Mouse (Mus musculus): Measurements from ENCODE around the gene Pom121l2.

The Pom121l2 gene

DNA sequence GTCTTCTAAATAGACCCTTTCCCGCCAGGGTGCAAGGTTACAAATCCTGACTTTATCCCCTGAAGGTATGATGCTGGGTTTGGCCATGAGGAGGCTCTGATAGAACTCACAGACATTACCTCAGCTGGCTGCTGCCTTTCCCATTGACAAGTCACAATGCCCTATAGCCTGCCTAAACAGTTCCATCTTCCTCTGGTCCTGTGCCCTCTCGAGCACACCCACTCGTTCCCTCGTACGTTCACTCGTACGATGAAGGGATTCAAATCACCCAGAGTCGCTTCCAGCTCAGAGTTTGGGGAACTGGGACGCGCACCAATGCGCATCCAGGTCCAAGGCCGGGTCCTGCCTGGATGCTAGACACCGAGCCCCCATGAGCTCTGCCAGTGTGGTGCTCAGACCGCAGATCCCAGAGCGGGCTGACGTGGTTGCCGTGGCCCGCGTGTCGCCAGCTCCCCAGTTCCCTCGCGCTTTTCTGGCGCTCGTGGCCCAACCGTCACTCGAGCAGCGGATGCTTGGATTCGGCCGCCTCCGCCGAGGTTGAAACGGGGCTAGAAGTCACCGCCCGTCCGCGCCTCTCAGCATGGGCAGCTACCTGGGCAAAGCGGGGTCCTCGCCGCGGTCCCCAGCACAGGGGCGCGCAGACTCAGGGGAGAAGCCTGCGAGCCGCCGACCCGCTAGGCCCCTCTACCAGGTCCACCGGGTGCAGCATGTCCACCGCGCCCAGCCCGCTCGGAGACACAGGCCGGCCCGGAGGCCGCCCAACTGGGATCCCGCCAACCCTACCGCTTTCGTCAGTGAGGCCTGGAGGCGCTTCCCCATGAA is at the start of gene Pom121l2:
Pom121l2 (plus strand) TSS at position 214 of the 822 bp plus-strand sequence.
- DNase-seq: peak; percentile 38

GRCm38 (mm10) chr13:21931740-21932139 is 49.3 kb upstream of the Pom121l2 start:
- DNase-seq: no peak

DNA sequence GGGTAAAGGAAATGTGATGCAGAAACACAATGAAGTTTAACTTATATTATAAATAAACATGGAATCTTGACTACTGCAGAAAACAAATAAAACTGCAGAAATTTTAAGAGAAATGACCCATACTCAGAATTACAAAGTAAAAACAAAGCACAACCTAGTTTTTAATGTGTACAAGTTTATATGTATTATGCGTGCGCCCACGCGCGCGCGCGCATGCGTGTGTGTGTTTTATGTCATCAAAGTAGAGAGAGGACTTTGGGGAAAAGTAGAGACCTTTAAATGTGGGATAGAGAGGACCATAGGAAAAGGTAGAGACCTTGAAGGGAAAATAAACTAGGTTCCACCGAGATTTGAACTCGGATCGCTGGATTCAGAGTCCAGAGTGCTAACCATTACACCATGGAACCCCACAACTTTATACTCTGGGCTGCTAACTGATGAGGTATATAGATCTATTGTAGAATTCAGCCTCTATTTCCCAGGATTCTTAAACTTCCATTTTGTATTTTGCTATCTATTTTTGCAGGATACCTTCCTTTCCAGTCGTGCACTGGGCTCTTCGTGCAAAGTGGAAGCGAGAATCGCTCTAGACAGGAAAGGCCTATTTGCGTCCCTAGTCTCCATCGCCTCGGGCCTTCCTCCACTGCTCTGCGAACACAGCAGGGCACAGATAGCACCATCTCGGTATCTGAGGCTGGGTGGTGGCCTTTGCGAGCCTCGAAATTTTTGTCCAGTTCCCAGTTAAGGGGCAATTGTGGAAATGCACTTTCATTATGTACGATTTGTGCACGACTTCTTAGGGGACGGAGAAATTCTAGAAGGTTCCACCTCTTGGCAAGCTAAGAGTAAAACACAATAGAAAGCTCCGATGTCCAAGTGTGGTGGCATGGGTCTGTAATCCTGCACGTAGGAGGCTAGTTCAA is 47.1 kb upstream of the Pom121l2 start:
- no peak for DNase-seq

- DNase-seq: peak; percentile 25
Observed at GRCm38 (mm10) chr13:21934982-21935791, 45.8 kb upstream of the Pom121l2 start.

GRCm38 (mm10) chr13:21935833-21936232 is 45.2 kb upstream of the Pom121l2 start:
- DNase-seq: no peak

DNA sequence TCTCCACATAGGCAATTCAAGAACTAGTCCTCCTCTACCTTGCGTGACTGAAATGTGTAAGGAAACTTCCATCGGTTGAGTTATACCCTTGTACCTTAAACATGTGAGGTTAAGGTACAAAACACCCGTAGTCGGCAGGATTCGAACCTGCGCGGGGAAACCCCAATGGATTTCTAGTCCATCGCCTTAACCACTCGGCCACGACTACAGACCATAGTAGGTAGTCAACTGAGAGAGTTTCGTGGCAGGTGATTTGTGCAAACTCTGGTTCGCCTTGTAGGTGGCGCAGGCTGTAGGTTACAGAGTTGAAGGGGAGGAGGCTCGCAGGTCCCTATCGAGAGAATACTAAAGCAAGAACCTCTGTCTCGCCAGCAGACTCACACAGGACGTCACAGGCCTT is 44.0 kb upstream of the Pom121l2 start:
- no peak for DNase-seq

DNA sequence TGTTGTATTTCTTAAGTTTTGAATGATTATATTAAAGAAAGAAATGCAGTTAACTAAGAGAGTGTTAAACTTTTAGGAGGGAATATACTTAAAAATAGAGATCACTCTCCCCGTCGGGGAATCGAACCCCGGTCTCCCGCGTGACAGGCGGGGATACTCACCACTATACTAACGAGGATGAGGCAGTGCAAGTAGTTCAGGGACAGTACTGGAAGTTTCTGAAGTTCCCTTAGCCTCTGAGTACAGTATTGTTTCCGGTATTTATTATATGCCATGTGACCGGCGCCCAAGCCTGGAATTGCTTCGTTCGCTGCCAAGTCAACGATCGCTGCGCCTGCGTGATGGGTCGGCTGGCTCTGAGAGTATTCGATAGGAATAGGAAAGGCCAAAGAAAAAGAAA is 40.8 kb upstream of the Pom121l2 start:
- DNase-seq: peak; percentile 67

GRCm38 (mm10) chr13:21940811-21941321 is 40.1 kb upstream of the Pom121l2 start:
- peak; percentile 74 for DNase-seq

DNA sequence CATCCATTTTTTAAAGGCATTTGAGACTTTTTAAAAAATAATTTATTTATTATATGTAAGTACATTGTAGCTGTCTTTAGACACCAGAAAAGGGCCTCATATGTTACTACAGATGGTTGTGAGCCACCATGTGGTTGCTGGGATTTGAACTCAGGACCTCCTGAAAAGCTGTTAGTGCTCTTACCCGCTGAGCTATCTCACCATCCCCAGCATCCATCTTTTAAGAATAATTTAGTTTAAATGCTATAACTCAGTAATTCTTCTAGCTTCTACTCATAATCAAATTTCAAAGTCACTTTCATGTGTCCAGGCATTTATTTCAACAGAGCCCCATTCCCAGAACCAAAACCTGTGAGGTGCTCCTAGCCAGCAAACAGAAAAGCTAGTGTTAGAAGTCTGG is 37.4 kb upstream of the Pom121l2 start:
- DNase-seq: no peak

GRCm38 (mm10) chr13:21944592-21944925 is 36.4 kb upstream of the Pom121l2 start:
- no peak for DNase-seq

- peak; percentile 88 for DNase-seq
Observed at GRCm38 (mm10) chr13:21944926-21945740, 35.9 kb upstream of the Pom121l2 start, which contains the start of gene Zfp184. TSS of gene Zfp184 (plus strand) at chr13:21945094.

DNA sequence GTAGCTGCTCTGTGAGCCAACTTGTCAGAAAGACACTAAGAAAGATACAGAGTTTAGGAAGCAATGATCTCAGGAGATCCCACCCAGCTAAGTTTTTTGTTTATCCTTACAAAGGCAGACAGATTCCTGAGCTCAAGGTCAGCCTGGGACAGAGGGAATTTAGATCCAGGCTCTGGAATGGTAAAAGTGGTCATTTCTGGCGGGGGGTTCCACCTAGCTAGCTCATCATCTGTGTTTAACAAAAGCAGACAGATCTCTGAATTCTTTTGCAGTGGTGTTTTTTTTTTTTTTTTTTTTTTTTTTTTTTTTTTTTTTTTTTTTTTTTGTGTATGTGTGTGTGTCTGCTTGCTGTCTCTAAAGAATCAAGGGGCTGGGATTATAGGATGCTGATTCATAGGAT is 11.7 kb upstream of the Pom121l2 start:
- DNase-seq: no peak

DNA sequence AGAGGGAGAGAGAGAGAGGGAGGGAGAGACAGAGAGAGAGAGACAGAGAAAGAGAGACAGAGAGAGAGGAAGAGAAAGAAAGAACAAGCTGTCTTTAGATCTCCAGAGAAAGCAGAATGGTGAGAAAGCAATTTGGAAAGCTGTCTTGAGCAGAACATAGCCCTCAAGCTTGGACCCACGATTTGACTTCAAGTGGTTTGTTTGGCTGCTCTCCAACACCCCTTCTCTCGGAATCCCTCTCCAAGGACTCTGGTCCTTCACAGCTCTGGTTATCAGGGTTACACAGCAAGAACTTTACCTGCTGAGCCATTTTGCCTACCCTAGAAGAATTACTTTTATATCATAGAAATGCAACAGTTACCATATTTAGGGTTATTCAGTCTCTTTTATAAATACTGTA is 11.2 kb upstream of the Pom121l2 start:
- DNase-seq: no peak

DNA sequence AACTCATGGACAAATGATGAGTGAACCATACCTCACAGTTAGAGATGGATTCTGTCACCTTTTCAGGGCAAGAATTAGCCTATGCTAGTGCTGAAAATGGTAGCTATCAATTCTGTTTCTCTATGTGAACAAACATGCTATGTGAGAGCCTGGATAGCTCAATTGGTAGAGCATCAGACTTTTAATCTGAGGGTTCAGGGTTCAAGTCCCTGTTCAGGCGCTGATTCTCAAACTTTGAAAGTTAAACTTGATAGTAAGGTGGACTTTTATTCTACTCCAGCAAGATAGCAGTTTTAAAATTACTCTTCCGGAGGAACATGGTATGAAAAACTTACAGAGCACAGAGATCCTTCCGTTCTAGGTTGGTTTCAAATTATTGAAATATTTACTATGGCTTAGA is 9.4 kb upstream of the Pom121l2 start:
- no peak for DNase-seq

DNA sequence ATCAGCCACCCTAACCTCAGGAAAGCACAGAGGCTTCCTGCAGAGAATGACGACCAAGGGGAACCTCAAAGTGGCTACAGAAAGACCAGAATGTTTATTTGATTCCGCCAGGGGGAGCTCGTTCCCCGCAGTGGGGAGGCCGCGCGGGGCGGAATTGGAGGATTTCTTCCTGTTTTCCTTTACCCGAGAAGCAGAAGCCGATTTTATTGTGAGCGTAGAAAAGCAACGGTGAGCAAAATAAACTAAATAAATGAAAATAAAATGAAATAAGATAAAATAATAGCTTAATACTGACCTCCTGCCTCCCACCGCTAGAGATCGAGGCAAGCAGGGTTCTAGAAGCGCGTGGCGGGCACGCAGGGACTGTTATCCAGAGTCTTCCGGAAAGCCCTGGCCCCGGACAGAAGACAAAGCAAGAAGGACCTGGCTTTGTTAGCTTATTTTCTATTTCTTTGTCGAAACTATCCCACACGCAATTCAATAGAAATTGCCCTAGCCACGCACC is 6.7 kb upstream of the Pom121l2 start:
- DNase-seq: peak; percentile 89

- peak; percentile 70 for DNase-seq
Observed at GRCm38 (mm10) chr13:21974726-21975473, 6.1 kb upstream of the Pom121l2 start.

- DNase-seq: no peak
Observed at GRCm38 (mm10) chr13:21981803-21982193, 804 bp downstream of the Pom121l2 start.

GRCm38 (mm10) chr13:21984486-21984885 is 3.5 kb downstream of the Pom121l2 start:
- DNase-seq: no peak

DNA sequence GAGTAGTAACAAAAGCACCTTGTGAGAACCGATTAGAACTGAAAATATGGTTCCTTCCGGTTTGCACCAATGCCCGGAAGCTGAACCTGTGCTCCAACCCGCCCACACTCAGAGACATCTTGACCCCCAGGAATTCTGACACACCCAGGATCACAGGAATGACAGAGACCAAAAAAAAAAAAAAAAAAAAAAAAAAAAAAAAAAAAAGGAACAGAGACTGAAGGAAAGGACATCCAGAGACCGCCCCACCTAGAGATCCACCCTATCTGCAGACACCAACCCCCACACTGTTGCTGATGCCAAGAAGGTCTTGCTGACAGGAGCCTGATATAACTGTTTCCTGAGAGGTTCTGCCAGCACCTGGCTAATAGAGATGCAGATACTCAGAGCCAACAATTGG is 11.6 kb downstream of the Pom121l2 start:
- no peak for DNase-seq

DNA sequence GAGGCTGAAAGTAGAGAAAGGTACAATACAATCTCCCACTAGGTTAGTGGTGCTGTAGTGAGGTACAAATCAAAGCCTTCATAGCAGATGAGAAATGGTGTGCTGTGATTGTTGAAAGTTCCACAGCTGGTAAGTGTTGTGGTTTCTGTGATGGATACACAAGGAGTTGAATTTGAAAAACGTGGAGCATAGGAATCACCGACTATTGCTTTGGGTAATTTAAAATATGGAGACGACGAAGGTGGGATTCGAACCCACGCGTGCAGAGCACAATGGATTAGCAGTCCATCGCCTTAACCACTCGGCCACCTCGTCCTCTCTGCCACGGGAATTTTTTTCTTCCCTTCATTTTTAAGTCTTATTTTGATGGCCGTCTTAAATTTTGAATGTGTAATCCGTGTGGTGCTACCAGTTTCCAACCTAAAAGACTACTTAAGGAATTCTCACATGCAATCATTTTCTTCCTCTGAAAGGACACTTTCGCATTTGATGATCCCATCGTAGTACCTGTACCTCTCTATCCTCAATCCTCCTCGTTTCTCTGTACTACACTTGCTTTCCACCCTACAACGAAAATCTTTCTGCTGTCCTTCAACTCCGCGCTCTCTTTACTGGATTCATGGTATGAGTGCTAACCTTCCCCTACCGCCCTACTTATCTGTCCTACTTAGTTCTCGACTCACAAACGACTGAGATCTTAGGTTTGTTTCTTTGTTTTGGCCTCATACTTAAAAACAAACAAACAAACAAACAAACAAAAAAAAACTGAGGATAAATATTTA is 13.2 kb downstream of the Pom121l2 start:
- no peak for DNase-seq

Measured in cerebellum, adult 11 months (tissue).